Mouse (Mus musculus): ENCODE data around the gene Crhbp.

Gene Crhbp

GRCm38 (mm10) chr13:95419204-95419749, 25.4 kb downstream of the Crhbp start:
- peak; percentile 17 for DNase-seq (ENCODE audit: low read depth, low spot score)

GRCm38 (mm10) chr13:95418575-95419203, 26.0 kb downstream of the Crhbp start:
- no peak for DNase-seq (ENCODE audit: low read depth, low spot score)

- no peak for DNase-seq (ENCODE audit: low read depth, low spot score)
These were observed 32.5 kb downstream of the Crhbp start for GRCm38 (mm10) chr13:95412257-95412656.

GRCm38 (mm10) chr13:95393242-95393641, 51.5 kb downstream of the Crhbp start:
- DNase-seq (ENCODE audit: low read depth, low spot score): peak; percentile 19

- peak; percentile 76 for DNase-seq (ENCODE audit: low read depth, low spot score)
These were observed 54.6 kb downstream of the Crhbp start for GRCm38 (mm10) chr13:95389866-95390865.

- DNase-seq (ENCODE audit: low read depth, low spot score): no peak
These were observed 56.5 kb downstream of the Crhbp start for GRCm38 (mm10) chr13:95388226-95388625.

- DNase-seq (ENCODE audit: low read depth, low spot score): no peak
These were observed 62.3 kb downstream of the Crhbp start for GRCm38 (mm10) chr13:95382418-95382817.

All from CD4-positive helper T cell, adult 2 months (primary cell).